Mouse (Mus musculus): ENCODE data around the gene Htr5a.

Gene Htr5a

DNA sequence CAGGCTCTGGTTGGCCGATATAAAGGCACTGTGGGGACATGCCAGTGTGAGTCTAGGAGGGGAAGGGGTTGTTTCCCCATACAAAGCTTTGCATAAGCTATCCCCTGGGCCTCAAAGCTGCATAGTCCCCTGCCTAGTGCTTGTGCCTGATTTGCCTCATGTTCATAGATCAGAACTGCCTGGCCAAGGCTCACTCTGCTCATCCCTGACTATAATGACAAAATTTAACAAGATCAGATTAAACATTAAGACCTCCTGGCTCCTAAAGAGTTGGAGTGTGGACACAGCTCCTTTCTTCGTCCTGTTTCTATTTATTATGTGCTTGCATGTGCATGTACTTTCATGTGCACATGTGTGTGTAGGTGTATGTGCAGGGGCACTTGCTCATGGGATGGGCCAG, 39.3 kb downstream of the Htr5a start:
- DNase-seq (ENCODE audit: low spot score in 2 of 2), result no peak

DNA sequence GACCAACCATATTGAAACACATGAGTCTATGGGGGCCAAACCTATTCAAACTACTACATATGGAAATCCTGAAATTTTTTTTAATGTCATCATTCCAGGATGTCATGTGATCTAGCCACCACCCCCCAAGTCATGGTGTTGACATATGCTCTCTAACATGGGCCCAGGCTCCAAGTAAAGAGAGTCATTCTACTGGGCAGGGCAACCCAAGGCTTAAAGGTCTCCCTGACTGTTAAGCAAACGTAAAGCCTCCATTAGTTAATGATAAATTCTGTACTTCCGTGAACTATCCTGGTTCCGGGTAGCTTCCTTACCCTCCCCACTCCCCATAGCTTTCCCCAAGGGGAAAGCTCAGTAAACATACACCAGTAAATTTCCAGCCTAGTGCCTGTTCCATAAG, 46.1 kb downstream of the Htr5a start:
- DNase-seq (ENCODE audit: low spot score in 2 of 2), result no peak

DNA sequence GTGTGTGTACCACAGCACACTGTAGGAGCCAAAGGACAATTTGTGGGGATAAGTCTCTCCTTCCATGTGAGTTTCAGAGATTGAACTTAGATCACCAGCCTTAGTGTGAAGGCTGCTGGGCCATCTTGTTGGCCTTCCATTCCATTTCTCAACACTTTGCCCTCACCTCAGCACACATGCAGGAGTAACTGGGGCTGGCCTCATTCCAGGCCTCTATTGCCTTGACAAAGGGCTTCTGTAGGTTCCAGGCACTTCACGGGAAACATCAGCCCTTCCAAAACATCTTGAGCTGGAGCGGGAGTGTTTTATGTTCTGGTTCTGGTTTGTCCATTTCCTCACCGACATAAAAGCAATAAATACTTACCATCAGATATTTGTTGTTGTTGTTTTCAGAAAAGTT, 54.0 kb downstream of the Htr5a start:
- no peak for DNase-seq (ENCODE audit: low spot score in 2 of 2)

DNA sequence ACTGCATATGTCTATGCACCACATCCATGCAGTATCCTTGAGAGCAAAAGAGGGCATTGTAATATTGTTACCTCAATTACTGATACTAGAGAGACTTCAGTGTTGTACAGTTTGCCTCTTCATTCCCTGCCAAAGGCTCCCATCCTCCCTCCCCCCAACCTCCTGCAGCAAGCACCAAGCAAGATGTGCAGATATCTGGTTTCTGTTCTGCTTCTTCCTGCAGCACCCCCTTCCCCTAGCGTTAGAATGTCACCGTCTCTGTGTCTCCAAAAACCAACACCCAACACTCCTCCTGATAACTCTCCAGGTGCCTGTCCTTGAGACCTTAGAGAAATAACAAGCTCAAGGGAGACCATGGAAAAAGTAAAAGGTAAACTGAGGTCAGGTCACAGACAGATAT, 57.8 kb downstream of the Htr5a start:
- DNase-seq (ENCODE audit: low spot score in 2 of 2), result no peak

DNA sequence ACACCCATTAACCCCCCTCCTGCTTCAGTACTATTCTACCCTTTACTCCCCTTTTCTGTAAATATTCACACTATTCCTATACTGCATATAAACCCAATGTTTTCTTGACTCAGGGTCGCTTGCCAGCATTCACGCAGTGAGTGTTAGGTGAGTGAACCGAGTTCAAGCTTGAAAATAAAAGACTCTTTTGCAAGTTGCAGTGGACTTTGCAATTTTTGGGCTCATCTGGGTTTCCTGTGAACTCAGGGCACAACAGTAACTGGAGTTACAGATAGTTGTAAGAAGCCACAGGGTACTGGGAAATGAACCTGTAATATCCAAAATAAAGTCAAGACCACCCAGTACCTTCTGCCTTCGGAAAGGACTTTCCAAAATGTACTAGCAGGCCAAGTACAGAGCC, 58.2 kb downstream of the Htr5a start:
- DNase-seq (ENCODE audit: low spot score in 2 of 2), result no peak
